ENCODE assay signal across 20 mouse cellular contexts in the genomic region with DNA sequence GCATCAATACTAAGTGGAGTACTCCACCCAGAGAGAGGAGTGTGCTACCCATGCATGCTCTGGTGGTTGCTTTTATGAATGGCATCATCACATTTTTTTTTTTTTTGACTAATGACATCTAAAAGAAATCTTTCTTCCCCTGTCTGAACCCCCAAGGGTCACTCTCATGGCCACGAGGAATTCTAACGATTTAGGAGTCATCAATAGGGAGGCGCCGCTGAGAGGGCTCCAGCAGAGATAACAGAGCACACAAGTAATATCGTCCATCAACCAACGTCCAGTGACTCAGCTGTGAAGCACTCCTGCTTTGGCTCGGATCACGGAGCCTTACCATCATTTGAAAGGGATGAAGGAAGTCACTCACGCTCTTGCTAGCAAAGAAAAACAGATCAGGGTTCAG.
DNase-seq lines count a peak whose midpoint lies in the region; ATAC-seq and TF ChIP-seq lines count a peak whose summit lies in the region.
"Had no signal": no experiment of that assay in that cellular context is flagged by ENCODE, and none has a peak within 500 bp of the region (broad histone marks: within the 10 kb centered on the region; RNA-seq: fewer than 3 reads in every experiment).

No protein-coding gene starts in this region.

- H3K4me2 ChIP-seq in kidney, embryonic 16.5 days (replicated peaks; ENCODE audit: low read depth, low read length) = no peak overlapping the region
- H3K4me2 ChIP-seq: embryonic facial prominence, embryonic 15.5 days; heart, embryonic 11.5 days; limb, embryonic 15.5 days; liver, embryonic 15.5 days; lung, embryonic 15.5 days; neural tube, embryonic 15.5 days had no signal

- no peak for TF ChIP-seq POLR2A in ES-Bruce4 (IDR thresholded peaks at IDR 0.05; ENCODE audit: insufficient read depth, low read length)

- no peaks in the 10 kb centered on the region for H3K36me3 ChIP-seq in kidney, embryonic 16.5 days (ENCODE audit: insufficient read depth, low read length)
- H3K36me3 ChIP-seq in ES-Bruce4 (ENCODE audit: control insufficient read depth, insufficient read depth, low read length, poor library complexity, severe bottlenecking) = no peaks in the 10 kb centered on the region
- H3K36me3 ChIP-seq: embryonic facial prominence, embryonic 15.5 days; forebrain, embryonic 10.5 days; hindbrain, embryonic 10.5 days; limb, embryonic 15.5 days; liver, embryonic 15.5 days; lung, embryonic 15.5 days; neural tube, embryonic 15.5 days had no signal

- DNase-seq in kidney, adult 11 months = no peak
- peak; percentile 45 for DNase-seq in adrenal gland, adult 8-10 months
- peak; percentile 37 for DNase-seq in fibroblast of lung, adult 2 months (ENCODE audit: low read depth)
- no peak for DNase-seq in left cerebral cortex, adult 11 months (ENCODE audit: low spot score)

- H3K27ac ChIP-seq in kidney, embryonic 16.5 days (ENCODE audit: low read length) = no peak overlapping the region
- 0 out of 2 replicates have a peak overlapping the region, but pooled peaks have one; percentile 36 for H3K27ac ChIP-seq in ES-Bruce4 (ENCODE audit: insufficient read depth, low read length)
- H3K27ac ChIP-seq: embryonic facial prominence, embryonic 15.5 days; kidney, postnatal 0 days; limb, embryonic 15.5 days; liver, embryonic 15.5 days; macrophage; neural tube, embryonic 15.5 days had no signal

- no peaks in the 10 kb centered on the region for H3K27me3 ChIP-seq in kidney, embryonic 16.5 days (ENCODE audit: insufficient read depth, low read length)
- H3K27me3 ChIP-seq in ES-Bruce4 (ENCODE audit: control insufficient read depth, insufficient read depth, low read length, poor library complexity, severe bottlenecking) = no peaks in the 10 kb centered on the region
- H3K27me3 ChIP-seq: embryonic facial prominence, embryonic 15.5 days; limb, embryonic 15.5 days; liver, embryonic 15.5 days; lung, embryonic 15.5 days; neural tube, embryonic 15.5 days had no signal

- TF ChIP-seq CTCF in ES-Bruce4 (IDR thresholded peaks at IDR 0.05; ENCODE audit: low read depth, low read length) = no peak

- no peak overlapping the region for H3K4me3 ChIP-seq in kidney, embryonic 16.5 days (ENCODE audit: low read length)
- H3K4me3 ChIP-seq in ES-Bruce4 (ENCODE audit: low read depth, low read length) = no peak overlapping the region
- H3K4me3 ChIP-seq: embryonic facial prominence, embryonic 15.5 days; forebrain, embryonic 10.5 days; hindbrain, embryonic 10.5 days; limb, embryonic 15.5 days; liver, embryonic 15.5 days; lung, embryonic 15.5 days; neural tube, embryonic 15.5 days had no signal

- peak; percentile 25; the same call in 1 of the 2 replicates for ATAC-seq in kidney, embryonic 16.5 days (ENCODE audit: low FRiP score, low TSS enrichment)
- no peak for ATAC-seq in granulocyte monocyte progenitor cell, adult 5-6 weeks (replicated peaks; ENCODE audit: poor library complexity, severe bottlenecking)
- ATAC-seq: activated CD4-positive, CD25-positive, alpha-beta regulatory T cell, adult 4 months; intestine, postnatal 0 days; midbrain, embryonic 16.5 days had no signal

- 55% methylated on average over 9 of the region's 9 CpGs for WGBS in kidney, embryonic 16.5 days

- no peak overlapping the region for H3K9ac ChIP-seq in kidney, embryonic 16.5 days (replicated peaks; ENCODE audit: low read length)
- 0 out of 2 replicates have a peak overlapping the region, but pooled peaks have one; percentile 6 for H3K9ac ChIP-seq in ES-Bruce4 (ENCODE audit: low read depth, poor library complexity, severe bottlenecking)
- H3K9ac ChIP-seq: embryonic facial prominence, embryonic 15.5 days; limb, embryonic 15.5 days; liver, embryonic 15.5 days; lung, embryonic 15.5 days; neural tube, embryonic 15.5 days had no signal

- H3K9me3 ChIP-seq in kidney, embryonic 16.5 days (ENCODE audit: low read length) = no peaks in the 10 kb centered on the region
- H3K9me3 ChIP-seq in ES-Bruce4 (replicated peaks; ENCODE audit: control insufficient read depth, insufficient read depth, low read length, poor library complexity, severe bottlenecking) = peaks cover 12% of the 10 kb centered on the region
- H3K9me3 ChIP-seq: embryonic facial prominence, embryonic 15.5 days; limb, embryonic 15.5 days; liver, embryonic 15.5 days; lung, embryonic 15.5 days; neural tube, embryonic 15.5 days had no signal

- peaks cover 26% of the 10 kb centered on the region for H3K4me1 ChIP-seq in kidney, embryonic 16.5 days (ENCODE audit: insufficient read depth, low read length)
- peaks cover 8% of the 10 kb centered on the region for H3K4me1 ChIP-seq in ES-Bruce4 (ENCODE audit: control insufficient read depth, insufficient read depth, low read length)

- TF ChIP-seq EP300 in ES-Bruce4 (IDR thresholded peaks at IDR 0.05; ENCODE audit: insufficient read depth, low read depth, low read length) = no peak

Comparison
In these comparisons a context has a peak if more than half of its experiments do, and no peak if none do; other contexts are left out.
1. DNase-seq: peak in adrenal gland, adult 8-10 months (single experiment) and fibroblast of lung, adult 2 months (single experiment); none in kidney, adult 11 months (single experiment) and left cerebral cortex, adult 11 months (single experiment).